Mouse (Mus musculus): Measurements from ENCODE around the gene Sgca.
A peak's percentile ranks its signal among the peaks of the same experiment; 100 is the strongest.
"Not testable (repeated sequence)": the region's sequence is repeated elsewhere in the genome, so short reads cannot be mapped to it uniquely, and the experiment has no call there.

The Sgca gene

GRCm38 (mm10) chr11:94986435-94986834, 10.3 kb upstream of the Sgca start:
- DNase-seq = no peak

- DNase-seq = no peak
These were observed 9.7 kb upstream of the Sgca start for GRCm38 (mm10) chr11:94985822-94986221.

GRCm38 (mm10) chr11:94985140-94985539, 9.0 kb upstream of the Sgca start:
- no peak for DNase-seq

GRCm38 (mm10) chr11:94979462-94980179, 3.5 kb upstream of the Sgca start:
- no peak for DNase-seq

DNA sequence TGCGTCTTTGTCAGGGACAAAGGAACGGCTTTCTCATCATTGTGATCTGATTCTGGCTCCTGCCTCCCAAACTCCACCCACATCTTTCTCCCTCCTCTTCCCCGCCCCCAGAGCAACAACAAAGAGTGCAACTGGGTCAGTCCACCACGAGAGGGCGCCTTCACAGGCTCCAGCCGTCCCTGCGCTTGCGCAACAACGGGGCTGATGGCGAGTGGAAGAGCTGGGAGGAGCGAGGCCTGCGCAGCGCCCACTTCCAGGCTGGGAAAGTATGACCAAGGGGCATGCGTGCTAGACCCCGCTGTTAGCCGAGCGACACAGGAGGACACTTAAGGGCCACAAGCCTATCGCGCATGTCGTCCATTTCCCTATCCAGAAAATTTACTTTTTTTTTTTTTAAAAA, 2.8 kb upstream of the Sgca start:
- DNase-seq = peak; percentile 98

DNA sequence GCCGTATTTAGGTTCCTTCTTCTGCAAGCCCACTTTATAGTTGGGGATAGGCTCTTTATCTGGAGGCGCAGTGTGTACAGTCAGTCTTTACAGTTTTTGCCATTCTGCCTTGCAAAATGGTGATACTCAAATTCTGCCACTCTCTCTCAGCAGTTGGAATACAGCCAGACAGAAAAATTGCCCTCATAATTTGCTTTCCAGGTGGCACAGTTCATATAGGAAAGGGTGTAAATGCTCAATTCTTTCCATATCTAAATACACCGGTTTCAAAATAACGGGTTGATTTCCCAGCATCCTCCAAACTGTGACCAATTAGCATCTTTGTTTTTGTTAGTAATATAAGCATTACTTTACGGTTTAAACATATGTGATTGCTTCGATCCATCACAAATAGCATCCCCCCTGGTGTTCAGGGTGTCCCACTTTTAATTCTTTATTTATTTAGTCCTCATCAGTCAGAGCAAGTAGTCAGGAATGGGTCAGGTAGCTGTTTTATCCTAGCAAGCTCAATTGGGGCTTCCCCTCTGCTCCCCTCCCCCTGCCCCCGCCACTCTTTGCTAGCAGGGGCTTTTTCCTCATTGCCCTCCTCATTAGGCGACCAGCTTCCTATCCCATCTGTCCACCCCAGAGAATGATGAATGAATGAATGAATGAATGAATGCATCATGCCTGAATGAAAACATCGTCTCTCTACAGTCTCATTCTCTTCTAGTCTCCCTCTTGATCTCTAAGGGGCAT, 2.2 kb upstream of the Sgca start:
- DNase-seq = no peak

- DNase-seq = no peak
These were observed 1.2 kb downstream of the Sgca start for GRCm38 (mm10) chr11:94974951-94975350.

DNA sequence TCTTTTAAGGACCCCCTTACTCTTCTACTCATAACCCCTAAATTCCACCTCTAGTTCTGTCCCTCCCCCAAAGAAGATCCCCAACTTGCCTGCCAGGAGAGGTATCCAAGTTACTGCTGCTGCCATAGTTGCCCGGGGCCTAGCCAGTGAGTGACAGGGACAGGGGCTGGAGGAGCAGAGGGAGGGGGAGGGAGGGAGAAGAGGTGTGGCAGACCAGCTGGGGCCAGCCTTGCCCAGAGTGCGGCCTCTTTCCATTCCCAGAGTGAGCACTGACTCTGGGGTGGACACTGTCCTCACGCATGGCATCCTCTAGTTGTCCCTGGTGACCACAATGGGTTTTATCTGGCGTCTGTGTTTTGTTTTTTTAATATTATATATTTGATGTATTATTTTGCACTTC, 2.8 kb downstream of the Sgca start:
- DNase-seq = no peak

DNA sequence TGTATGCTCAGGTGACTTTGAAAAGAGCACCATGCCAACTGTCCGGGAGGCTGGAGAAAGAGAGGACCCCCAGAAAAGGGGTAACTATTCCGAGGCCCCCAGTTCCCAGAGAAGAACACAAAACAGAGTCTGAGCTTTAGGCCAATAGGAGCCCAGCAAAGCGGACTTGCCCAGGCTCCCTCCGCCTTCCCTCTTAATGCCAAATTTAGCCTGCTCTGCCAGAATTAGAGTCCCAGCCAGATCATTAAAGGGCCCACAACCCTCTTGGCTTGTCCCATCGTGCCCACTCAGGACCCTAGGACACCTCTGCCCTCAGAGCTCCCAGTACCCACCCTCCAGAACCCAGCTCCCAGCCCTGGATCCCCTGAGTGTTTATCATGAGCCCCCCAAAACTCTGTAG, 3.2 kb downstream of the Sgca start:
- no peak for DNase-seq

DNA sequence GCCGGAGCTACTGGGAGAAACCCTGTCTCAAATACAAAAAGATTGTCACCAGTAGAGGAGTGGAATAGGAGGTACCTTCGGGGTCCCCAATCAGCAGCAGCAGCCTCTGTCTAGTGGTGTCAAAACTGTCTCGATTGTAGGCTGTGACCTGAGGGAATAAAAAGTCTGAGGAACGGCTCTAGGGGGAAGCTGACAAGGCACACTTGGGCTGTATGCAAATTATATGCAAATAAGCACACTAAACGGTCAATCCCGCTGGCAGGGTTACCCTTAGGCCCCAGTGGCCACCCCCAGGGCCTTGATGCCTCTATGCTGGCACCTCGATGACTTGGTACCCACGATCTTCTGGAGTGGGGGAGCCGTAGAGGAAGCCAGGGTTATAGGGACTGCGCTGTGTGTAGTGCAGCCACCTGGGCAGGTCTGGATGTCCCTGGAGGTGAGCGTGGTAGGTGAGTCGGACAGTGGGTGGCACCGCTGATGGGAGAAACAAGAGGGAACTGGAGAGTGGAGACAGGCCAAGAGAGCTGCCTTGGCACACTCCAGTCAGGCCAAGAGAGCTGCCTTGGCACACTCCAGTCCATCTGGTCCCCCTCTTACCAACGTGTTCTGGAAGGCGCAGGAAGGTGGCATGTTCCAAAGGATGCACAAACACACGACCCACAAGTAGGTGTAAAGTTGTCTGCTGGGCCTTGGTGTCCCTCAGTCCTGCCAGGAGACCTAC, 4.1 kb downstream of the Sgca start:
- no peak for DNase-seq

DNA sequence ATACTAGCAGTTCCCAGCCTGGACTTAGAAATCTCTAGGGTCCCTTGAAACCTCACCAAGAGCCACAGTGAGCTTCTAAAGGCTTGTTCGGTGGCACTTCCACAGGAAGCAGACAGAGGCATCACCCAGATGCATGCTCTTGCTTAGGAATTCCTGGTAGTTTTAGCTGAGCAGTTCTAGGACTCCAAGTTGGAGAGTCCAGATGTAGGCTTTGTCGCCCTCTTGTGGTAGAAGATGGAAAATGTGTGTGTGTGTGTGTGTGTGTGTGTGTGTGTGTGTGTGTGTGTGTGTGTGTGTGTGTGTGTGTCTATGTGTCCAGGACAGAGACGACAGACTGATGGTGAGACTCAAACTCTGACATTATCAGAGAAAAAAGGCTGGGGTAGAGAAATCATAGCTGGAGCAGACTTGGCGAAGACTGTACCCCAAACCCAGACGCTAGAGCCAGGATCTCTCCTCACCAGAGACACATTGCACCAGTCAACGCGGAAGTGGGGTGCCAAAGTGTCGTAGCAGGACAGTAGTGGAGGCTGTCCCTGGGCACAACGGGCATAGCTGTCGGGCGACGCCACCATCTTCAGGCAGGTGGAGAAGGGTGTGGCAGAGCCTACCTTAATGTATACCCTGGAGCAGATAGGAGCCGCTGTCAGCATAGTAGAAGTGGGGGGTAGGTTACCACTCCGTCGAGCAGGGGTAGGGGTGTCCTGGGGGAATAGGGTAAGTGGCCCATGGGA, 5.8 kb downstream of the Sgca start:
- DNase-seq = no peak

GRCm38 (mm10) chr11:94969709-94970108, 6.4 kb downstream of the Sgca start:
- DNase-seq = not testable (repeated sequence)

- no peak for DNase-seq
These were observed 7.9 kb downstream of the Sgca start for GRCm38 (mm10) chr11:94968187-94968586.

- DNase-seq = no peak
These were observed 8.7 kb downstream of the Sgca start, which contains the start of gene Hils1 for GRCm38 (mm10) chr11:94967419-94967818. Hils1 (plus strand) TSS chr11:94967593.

GRCm38 (mm10) chr11:94962534-94963101, 13.5 kb downstream of the Sgca start:
- no peak for DNase-seq

DNA sequence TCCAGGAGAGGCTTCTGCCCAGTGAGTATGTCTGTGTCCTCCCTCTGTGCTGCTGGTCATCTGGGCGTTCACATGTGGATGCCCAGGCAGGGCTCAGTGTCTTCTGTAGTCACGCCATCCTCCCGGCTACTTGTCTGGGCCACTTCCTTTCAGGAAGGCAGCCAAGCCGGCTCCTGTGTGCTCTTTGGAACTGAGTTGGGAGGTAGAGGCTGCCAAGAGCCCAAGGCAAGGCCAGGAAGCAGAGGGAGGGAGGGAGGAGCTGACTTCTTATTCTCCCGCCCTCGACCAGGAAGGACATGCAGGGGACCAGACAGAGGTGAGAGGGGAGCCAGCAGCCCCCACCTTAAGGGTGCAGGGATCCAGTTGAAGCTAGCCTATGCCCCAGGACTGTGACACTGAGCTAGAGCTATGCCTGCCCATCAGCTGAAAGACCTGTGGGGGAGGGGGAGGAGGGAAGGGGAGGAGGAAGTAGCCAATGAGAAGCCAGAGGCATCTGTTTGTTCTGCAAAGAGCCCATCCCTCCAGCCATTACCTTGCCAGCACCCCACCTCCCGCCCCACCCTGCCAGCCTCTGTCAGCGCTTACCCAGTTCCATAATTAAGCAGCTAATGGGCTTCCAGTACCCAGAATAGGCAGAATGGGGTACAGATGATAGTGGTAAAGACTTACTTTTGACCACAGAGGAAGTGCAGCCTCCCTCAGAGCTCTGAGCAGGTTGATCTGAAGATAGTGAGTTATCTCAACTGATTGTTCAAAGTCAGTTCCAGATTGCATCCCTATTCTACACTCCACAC, 17.9 kb downstream of the Sgca start:
- DNase-seq = no peak

GRCm38 (mm10) chr11:94957693-94958064, 18.4 kb downstream of the Sgca start:
- no peak for DNase-seq

GRCm38 (mm10) chr11:94955103-94955502, 21.0 kb downstream of the Sgca start:
- DNase-seq = no peak

- no peak for DNase-seq
These were observed 24.0 kb downstream of the Sgca start for GRCm38 (mm10) chr11:94952169-94952568.

GRCm38 (mm10) chr11:94945236-94945635, 30.9 kb downstream of the Sgca start:
- no peak for DNase-seq

- no peak for DNase-seq
These were observed 31.8 kb downstream of the Sgca start for GRCm38 (mm10) chr11:94944295-94944694.

DNA sequence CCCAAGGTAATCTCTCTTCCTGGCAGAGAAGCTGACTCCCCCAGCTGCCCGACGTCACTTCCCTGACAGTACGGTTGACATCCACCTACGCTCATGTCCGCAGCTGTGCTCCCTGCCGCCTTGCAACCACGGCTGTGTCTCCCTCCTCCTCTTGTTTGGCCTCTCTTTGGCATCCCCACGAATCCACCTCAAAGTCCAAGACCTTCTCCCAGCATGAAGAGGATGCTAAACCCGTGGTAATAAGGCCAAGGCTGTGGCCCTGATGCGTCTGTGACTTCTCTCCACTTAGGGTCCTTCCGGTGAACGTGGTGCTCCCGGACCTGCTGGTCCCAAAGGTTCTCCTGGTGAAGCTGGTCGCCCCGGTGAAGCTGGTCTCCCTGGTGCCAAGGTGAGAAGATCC, 33.1 kb downstream of the Sgca start:
- no peak for DNase-seq

All from cerebellum, adult 11 months (tissue).